Mouse (Mus musculus) B cell, adult 62 days (primary cell): ENCODE data around the gene Gemin7. TPM values are rescaled to one million over a fixed set of nuclear protein-coding genes. Genes with fewer than 3 reads are reported as not detected.

Experiments used
- total RNA-seq: library from RNA; stranded (reverse); gene quantifications from 4 replicates; pipeline ENCODE4 v1.2.4, GENCODE M21; 2023

Gene Gemin7
- total RNA-seq, result 72.4 to 80.4 TPM (median 77.1 TPM) in 4 replicates

DNA sequence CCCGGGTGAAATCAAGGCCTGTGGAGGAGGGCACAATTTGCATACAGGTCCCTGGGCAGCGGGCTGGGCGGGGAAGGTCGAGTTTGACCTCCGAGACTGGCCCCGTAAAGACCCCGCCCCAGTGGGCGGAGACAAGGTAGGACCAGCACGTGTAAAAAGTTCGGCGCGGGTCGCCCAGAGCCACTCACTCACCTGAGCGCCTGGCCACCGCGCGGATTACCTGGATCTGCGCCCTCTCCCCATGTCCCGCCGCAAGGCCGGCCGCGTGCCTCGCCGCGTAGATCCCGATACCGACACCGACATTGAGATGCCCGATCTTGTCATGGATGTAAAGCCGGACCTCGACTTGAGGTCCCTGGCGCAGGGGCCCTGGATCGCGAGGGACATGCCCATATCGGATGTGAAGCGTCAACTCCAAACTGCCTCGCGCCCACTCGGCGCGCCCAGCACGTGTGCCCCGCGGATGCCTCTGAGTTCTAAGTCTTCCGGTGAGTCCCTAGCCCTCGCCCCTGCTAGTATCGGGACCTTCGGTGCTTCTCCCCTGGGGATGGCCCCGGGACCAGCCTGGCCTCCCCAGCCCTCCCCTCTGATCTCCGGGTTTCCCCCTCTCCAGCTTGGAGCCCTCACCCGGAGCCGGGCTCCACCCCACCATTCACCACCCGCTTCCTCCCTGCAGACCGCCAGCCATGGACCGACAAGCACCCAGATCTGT lies at the start of gene Gemin7, which contains the start of gene Zfp296:
Gene Gemin7 (minus strand): TSS at position 455 of the 712 bp plus-strand sequence.
Gene Zfp296 (plus strand): TSS at position 147 of the 712 bp plus-strand sequence.

DNA sequence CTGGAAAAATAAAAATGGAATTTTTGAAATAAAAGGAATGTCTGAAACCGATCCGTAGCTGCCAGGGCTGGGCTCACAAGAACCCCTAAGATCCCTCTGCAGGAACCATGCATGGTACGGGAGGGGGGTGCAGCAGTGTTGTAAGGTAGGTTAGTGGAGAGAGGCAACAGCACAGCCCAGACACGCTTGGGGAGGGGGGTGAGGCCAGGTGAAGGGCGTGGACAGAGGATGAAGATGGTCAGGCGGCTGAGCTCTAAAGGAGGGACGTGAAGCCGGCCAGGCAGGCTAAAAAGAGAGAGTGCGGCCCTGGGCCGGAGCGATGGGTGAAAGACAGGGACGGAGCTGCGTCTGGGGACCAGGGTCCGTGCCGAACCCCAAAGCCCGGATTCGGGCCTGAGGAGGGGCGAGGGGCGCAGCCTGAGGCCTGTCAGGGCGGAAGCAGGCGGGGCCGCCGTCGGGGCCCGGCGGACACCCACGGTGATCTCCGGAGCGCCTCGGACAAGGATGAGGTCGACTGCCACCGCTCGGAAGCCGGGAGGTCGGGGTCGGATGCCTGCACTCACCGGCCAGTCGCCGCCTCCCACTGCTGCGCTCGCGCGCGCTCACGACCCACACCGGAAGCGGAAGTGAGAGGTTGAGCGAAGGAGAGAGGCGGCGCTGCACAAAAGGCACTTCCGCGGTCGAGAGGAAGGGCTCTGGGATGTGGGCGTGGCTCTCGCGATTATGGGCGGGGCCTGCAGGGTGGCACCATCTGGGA lies 26.6 kb upstream of the Gemin7 start, which contains the start of gene Clasrp:
Gene Clasrp (minus strand): TSS at position 638 of the 757 bp plus-strand sequence.

DNA sequence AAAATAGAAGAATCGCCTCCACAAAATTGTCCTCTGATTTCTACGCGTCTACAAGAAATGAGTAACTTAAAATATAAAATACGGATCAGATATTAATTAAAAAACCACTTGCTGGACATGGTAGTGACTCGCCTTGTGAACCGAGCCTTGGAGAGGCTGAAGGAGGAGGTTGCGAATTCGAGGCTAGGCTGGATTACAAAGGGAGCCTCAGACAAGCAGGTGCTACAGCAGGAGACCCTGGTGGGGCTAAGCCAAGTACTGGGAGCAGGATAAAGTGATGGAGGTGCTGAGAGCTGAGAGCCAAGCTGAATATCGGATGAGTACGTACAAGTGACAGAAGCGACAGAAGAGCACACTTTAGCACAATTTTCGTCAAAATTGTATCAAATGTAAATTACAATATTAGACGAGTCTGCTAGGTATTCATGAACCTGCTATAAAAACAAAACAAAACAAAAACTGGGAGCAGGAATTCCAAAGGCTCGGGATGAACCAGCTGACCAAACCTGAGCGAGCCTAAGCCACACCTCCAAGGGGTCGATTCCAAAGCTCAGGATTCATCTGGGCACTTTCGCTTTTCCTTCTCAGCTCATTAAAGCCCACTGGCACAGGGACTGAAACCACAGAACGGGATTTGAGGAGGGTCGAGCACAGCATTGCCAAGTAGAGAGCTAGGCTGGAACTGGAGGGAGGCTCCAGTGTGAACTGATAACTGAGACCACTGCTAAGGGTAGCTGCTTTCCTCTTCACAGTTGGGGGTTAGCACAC lies 14.6 kb downstream of the Gemin7 start, which contains the start of gene Ppp1r37:
Gene Ppp1r37 (minus strand): TSS at position 434 of the 768 bp plus-strand sequence.

DNA sequence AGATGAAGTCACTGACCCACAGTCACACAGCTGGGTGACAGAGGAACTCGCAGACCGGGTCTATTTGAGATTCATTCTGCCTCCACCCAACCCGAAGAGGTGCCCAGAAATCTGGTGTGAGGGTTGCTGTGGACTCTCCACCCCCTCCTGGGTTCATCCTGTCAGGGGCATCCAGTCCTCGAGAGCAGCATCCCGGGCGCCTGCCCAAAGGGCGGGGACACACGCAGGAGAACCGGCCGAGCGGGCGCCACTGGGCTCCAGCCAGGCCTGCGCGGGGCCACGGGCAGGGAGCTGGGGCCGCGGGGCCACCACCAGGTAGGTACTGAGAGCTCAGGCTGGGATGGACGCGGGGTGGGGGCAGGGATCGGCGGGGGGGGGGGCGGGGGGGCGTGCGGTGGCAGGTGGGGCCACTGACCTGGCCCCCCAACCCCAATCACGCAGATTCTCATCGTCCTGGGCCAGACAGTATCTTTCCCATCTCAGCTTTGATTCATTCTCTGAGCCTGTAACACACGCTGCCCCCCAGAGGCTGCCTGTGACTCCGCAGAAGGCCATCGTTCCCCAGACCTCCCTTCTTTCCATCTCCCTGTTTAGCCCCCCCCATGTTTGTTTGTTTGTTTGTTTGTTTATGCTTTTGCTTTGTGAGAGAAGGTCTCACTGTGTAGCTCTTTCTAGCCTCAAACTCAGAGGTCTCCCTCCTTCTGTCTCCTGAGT lies 59.6 kb downstream of the Gemin7 start, which contains the start of gene Nkpd1:
Gene Nkpd1 (plus strand): TSS at position 187 of the 714 bp plus-strand sequence.

Other genes starting within 250 kb of the Gemin7 start
- gene Ercc1, start 232.8 kb downstream of the Gemin7 start, total RNA-seq, result 59.1 to 71.4 TPM (median 68.3 TPM) in 4 replicates
- 4.3 to 7.0 TPM (median 5.9 TPM) in 4 replicates for gene Cd3eap, start 218.1 kb downstream of the Gemin7 start, total RNA-seq
- gene Ppp1r13l, start 217.8 kb downstream of the Gemin7 start, total RNA-seq, result 0.63 to 2.7 TPM (median 1.5 TPM) in 4 replicates
- 68.9 to 74.8 TPM (median 72.8 TPM) in 4 replicates for gene Ercc2, start 195.6 kb downstream of the Gemin7 start, total RNA-seq
- gene Klc3, start 173.5 kb downstream of the Gemin7 start, total RNA-seq, result 0.60 to 1.2 TPM (median 0.86 TPM) in 4 replicates
- gene Ckm, start 172.8 kb downstream of the Gemin7 start, total RNA-seq, result 0.97 TPM in 1 of 4 replicates, not detected in the others
- 26.4 to 33.1 TPM (median 28.6 TPM) in 4 replicates for gene Mark4, start 118.8 kb downstream of the Gemin7 start, total RNA-seq
- gene Exoc3l2, start 114.3 kb downstream of the Gemin7 start, total RNA-seq, result not detected in 4 replicates
- gene Bloc1s3, start 69.2 kb downstream of the Gemin7 start, total RNA-seq, result 3.1 to 5.3 TPM (median 4.6 TPM) in 4 replicates
- 27.9 to 35.9 TPM (median 30.9 TPM) in 4 replicates for gene Trappc6a, start 69.2 kb downstream of the Gemin7 start, total RNA-seq
- 0.31 to 0.78 TPM (median 0.53 TPM) in 4 replicates for gene Nkpd1, start 59.8 kb downstream of the Gemin7 start, total RNA-seq
- gene Ppp1r37, start 14.5 kb downstream of the Gemin7 start, total RNA-seq, result 55.1 to 64.0 TPM (median 60.2 TPM) in 4 replicates
- 9.7 to 13.7 TPM (median 12.6 TPM) in 4 replicates for gene Zfp296, start 308 bp downstream of the Gemin7 start, total RNA-seq
- 94.5 to 107 TPM (median 98.1 TPM) in 4 replicates for gene Clasrp, start 26.9 kb upstream of the Gemin7 start, total RNA-seq
- 113 to 122 TPM (median 116 TPM) in 4 replicates for gene Relb, start 51.8 kb upstream of the Gemin7 start, total RNA-seq
- gene Clptm1, start 87.4 kb upstream of the Gemin7 start, total RNA-seq, result 64.7 to 85.0 TPM (median 67.9 TPM) in 4 replicates
- gene Apoc2, start 100.3 kb upstream of the Gemin7 start, total RNA-seq, result not detected in 4 replicates
- gene Gm44805, start 103.8 kb upstream of the Gemin7 start, total RNA-seq, result not detected in 4 replicates
- gene Apoc4, start 103.9 kb upstream of the Gemin7 start, total RNA-seq, result not detected in 4 replicates
- not detected in 4 replicates for gene Apoc1, start 115.1 kb upstream of the Gemin7 start, total RNA-seq
- gene Apoe, start 121.6 kb upstream of the Gemin7 start, total RNA-seq, result 69.0 to 80.2 TPM (median 73.6 TPM) in 4 replicates
- 52.4 to 61.9 TPM (median 55.5 TPM) in 4 replicates for gene Tomm40, start 137.8 kb upstream of the Gemin7 start, total RNA-seq
- not detected in 4 replicates for gene Nectin2, start 172.9 kb upstream of the Gemin7 start, total RNA-seq
- gene Bcam, start 193.4 kb upstream of the Gemin7 start, total RNA-seq, result not detected in 4 replicates
- 1.2 to 3.7 TPM (median 2.1 TPM) in 3 of 4 replicates, not detected in the other for gene Cblc, start 219.2 kb upstream of the Gemin7 start, total RNA-seq
- gene Bcl3, start 245.2 kb upstream of the Gemin7 start, total RNA-seq, result 57.3 to 76.7 TPM (median 71.4 TPM) in 4 replicates